Mouse (Mus musculus) cerebellum, adult 2 months (tissue): ENCODE results near the gene Gm15319.
"Not testable (repeated sequence)": the region's sequence is repeated elsewhere in the genome, so short reads cannot be mapped to it uniquely, and the experiment has no call there.

Experiments
- CTCF ChIP-seq: fragments of 200-500 bp; IDR thresholded peaks from 2 replicates; pipeline ENCODE4 v1.5.1; 2011; ENCODE audit warnings: low read depth, mild to moderate bottlenecking, control low read depth, low read length, moderate library complexity, borderline replicate concordance; ENCODE audit not compliant: insufficient read depth
- POLR2A ChIP-seq: fragments of 200-500 bp; IDR thresholded peaks from 2 replicates; pipeline ENCODE4 v1.6.1; 2011; ENCODE audit warnings: low read length, control low read depth, borderline replicate concordance; ENCODE audit not compliant: insufficient read depth

DNA sequence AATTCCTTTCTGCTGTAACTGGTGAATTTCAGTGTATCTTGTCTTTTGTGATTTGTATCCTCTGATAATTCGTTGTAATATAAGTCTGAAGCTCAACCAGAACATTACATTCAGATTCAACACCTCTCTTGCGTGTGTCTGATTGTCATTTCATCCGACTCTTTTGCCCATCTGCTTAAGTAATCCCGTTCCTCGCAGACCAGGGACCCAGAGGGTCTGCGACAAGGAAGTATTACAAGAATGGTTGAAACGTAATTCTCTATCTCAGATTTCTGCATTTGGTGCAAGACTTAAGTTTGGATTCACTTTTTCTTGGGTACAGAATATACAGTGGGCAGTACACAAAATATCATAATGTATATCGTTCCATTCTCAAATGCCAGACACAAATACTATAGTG is 73.0 kb downstream of the Gm15319 start:
- TF ChIP-seq CTCF, POLR2A: not testable (repeated sequence)
